Mouse (Mus musculus) layer of hippocampus, adult 18-20 months (tissue): ENCODE data around the gene Slc22a21. TPM values are rescaled to one million over a fixed set of nuclear protein-coding genes. Genes with fewer than 3 reads are reported as not detected.
"Not testable (repeated sequence)": the region's sequence is repeated elsewhere in the genome, so short reads cannot be mapped to it uniquely, and the experiment has no call there.

ENCODE experiments used
- DNase-seq, 2 experiments: peaks; one replicate each; pipeline ENCODE4 v3.0.0; 2022; ENCODE audit warnings: low spot score in 2 of 2
- total RNA-seq, 2 experiments: library from RNA; stranded (reverse); gene quantifications; 2 replicates each; pipeline ENCODE4 v1.2.3; 2021

Gene Slc22a21
- total RNA-seq, 2 experiments from 2014 or later, result 1.0 to 1.3 TPM

- peak; percentile 52 to 66 for DNase-seq
Observed at GRCm38 (mm10) chr11:54002761-54003717, 22.9 kb upstream of the Slc22a21 start.

- DNase-seq, result peak; percentile 40 to 78
Observed at GRCm38 (mm10) chr11:54002147-54002760, 22.1 kb upstream of the Slc22a21 start.

GRCm38 (mm10) chr11:53997661-53998060 lies 17.5 kb upstream of the Slc22a21 start:
- DNase-seq, result no peak

- no peak for DNase-seq
Observed at GRCm38 (mm10) chr11:53992264-53992663, 12.1 kb upstream of the Slc22a21 start.

GRCm38 (mm10) chr11:53989232-53989631 lies 9.1 kb upstream of the Slc22a21 start:
- DNase-seq, result no peak

- DNase-seq, result no peak
Observed at GRCm38 (mm10) chr11:53988081-53988480, 7.9 kb upstream of the Slc22a21 start.

GRCm38 (mm10) chr11:53981396-53981795 lies 1.3 kb upstream of the Slc22a21 start:
- DNase-seq, result no peak

GRCm38 (mm10) chr11:53979456-53979787 lies 710 bp downstream of the Slc22a21 start:
- DNase-seq, result not testable (repeated sequence)

GRCm38 (mm10) chr11:53977672-53978071 lies 2.5 kb downstream of the Slc22a21 start:
- no peak for DNase-seq

- no peak for DNase-seq
Observed at GRCm38 (mm10) chr11:53975559-53975958, 4.6 kb downstream of the Slc22a21 start.

GRCm38 (mm10) chr11:53958984-53959383 lies 21.1 kb downstream of the Slc22a21 start:
- peak in 1 of 2 experiments; percentile 27 for DNase-seq

- peak in 1 of 2 experiments; percentile 15 for DNase-seq
Observed at GRCm38 (mm10) chr11:53958176-53958575, 22.0 kb downstream of the Slc22a21 start.

- no peak for DNase-seq
Observed at GRCm38 (mm10) chr11:53956636-53957035, 23.5 kb downstream of the Slc22a21 start.

GRCm38 (mm10) chr11:53954653-53955052 lies 25.5 kb downstream of the Slc22a21 start:
- no peak for DNase-seq

- DNase-seq, result peak in 1 of 2 experiments; percentile 8
Observed at GRCm38 (mm10) chr11:53950133-53950532, 30.0 kb downstream of the Slc22a21 start.

GRCm38 (mm10) chr11:53931944-53932318 lies 48.2 kb downstream of the Slc22a21 start:
- DNase-seq, result not testable (repeated sequence)

GRCm38 (mm10) chr11:53931091-53931943 lies 48.8 kb downstream of the Slc22a21 start:
- peak; percentile 23 to 48 for DNase-seq

- DNase-seq, result no peak
Observed at GRCm38 (mm10) chr11:53929741-53930140, 50.4 kb downstream of the Slc22a21 start.

- no peak for DNase-seq
Observed at GRCm38 (mm10) chr11:53928585-53928984, 51.5 kb downstream of the Slc22a21 start.

- no peak for DNase-seq
Observed at GRCm38 (mm10) chr11:53926303-53926702, 53.8 kb downstream of the Slc22a21 start.

- no peak for DNase-seq
Observed at GRCm38 (mm10) chr11:53918851-53919250, 61.3 kb downstream of the Slc22a21 start.
